Mouse (Mus musculus): ENCODE measurements at regions not wholly inside any gene's neighbourhood (a gene's known extent, or its start where the extent isn't known, plus 50 kb on each side); places are given as distances from the start of the nearest gene placed in this dataset.

GRCm38 (mm10) chr7:70205900-70206299, 160.6 kb downstream of the Nr2f2 start:
- H3K27me3 ChIP-seq (replicated peaks; ENCODE audit: control insufficient read depth, insufficient read depth, low read length) = no peaks in the 10 kb centered on the region
- no peaks in the 10 kb centered on the region for H3K9me3 ChIP-seq (ENCODE audit: control insufficient read depth)
- H3K4me2 ChIP-seq (replicated peaks; ENCODE audit: low read depth) = no peak overlapping the region
- no peak for TF ChIP-seq CTCF (IDR thresholded peaks at IDR 0.05; ENCODE audit: low read depth)
- WGBS = 61% methylated on average over 1 of the region's 1 CpGs
- no peak overlapping the region for H3K4me3 ChIP-seq (ENCODE audit: low read depth, low read length)
- no peak for ATAC-seq
- H3K27ac ChIP-seq (ENCODE audit: low read depth, low read length) = no peak overlapping the region
- no peak overlapping the region for H3K9ac ChIP-seq (ENCODE audit: low read depth, low read length)
- H3K4me1 ChIP-seq (replicated peaks; ENCODE audit: control insufficient read depth, insufficient read depth, low read length) = no peaks in the 10 kb centered on the region
- no peaks in the 10 kb centered on the region for H3K36me3 ChIP-seq (ENCODE audit: control insufficient read depth, insufficient read depth)

GRCm38 (mm10) chr7:70200188-70200587, 166.3 kb downstream of the Nr2f2 start:
- Histone ChIP-seq H3K4me2 (replicated peaks; ENCODE audit: low read depth) (no peak overlapping the region), H3K9ac (ENCODE audit: low read depth, low read length) (no peak overlapping the region), H3K4me3 (ENCODE audit: low read depth, low read length) (no peak overlapping the region), H3K27ac (ENCODE audit: low read depth, low read length) (no peak overlapping the region), H3K36me3 (ENCODE audit: control insufficient read depth, insufficient read depth) (no peaks in the 10 kb centered on the region), H3K27me3 (replicated peaks; ENCODE audit: control insufficient read depth, insufficient read depth, low read length) (no peaks in the 10 kb centered on the region), H3K4me1 (replicated peaks; ENCODE audit: control insufficient read depth, insufficient read depth, low read length) (no peaks in the 10 kb centered on the region), H3K9me3 (ENCODE audit: control insufficient read depth) (no peaks in the 10 kb centered on the region)
- no peak for ATAC-seq
- WGBS = 89% methylated on average over 4 of the region's 4 CpGs
- TF ChIP-seq CTCF (IDR thresholded peaks at IDR 0.05; ENCODE audit: low read depth) = no peak

GRCm38 (mm10) chr7:70178956-70179355, 187.6 kb downstream of the Nr2f2 start:
- no peak overlapping the region for H3K4me3 ChIP-seq (ENCODE audit: low read depth, low read length)
- no peaks in the 10 kb centered on the region for H3K36me3 ChIP-seq (ENCODE audit: control insufficient read depth, insufficient read depth)
- TF ChIP-seq CTCF (IDR thresholded peaks at IDR 0.05; ENCODE audit: low read depth) = no peak
- no peaks in the 10 kb centered on the region for H3K9me3 ChIP-seq (ENCODE audit: control insufficient read depth)
- 85% methylated on average over 2 of the region's 2 CpGs for WGBS
- H3K9ac ChIP-seq (ENCODE audit: low read depth, low read length) = no peak overlapping the region
- no peak for ATAC-seq
- H3K4me1 ChIP-seq (replicated peaks; ENCODE audit: control insufficient read depth, insufficient read depth, low read length) = no peaks in the 10 kb centered on the region
- no peaks in the 10 kb centered on the region for H3K27me3 ChIP-seq (replicated peaks; ENCODE audit: control insufficient read depth, insufficient read depth, low read length)
- no peak overlapping the region for H3K27ac ChIP-seq (ENCODE audit: low read depth, low read length)
- H3K4me2 ChIP-seq (replicated peaks; ENCODE audit: low read depth) = no peak overlapping the region

GRCm38 (mm10) chr7:70178006-70178405, 188.5 kb downstream of the Nr2f2 start:
- Histone ChIP-seq H3K9me3 (ENCODE audit: control insufficient read depth) (no peaks in the 10 kb centered on the region), H3K9ac (ENCODE audit: low read depth, low read length) (no peak overlapping the region), H3K4me3 (ENCODE audit: low read depth, low read length) (no peak overlapping the region), H3K27ac (ENCODE audit: low read depth, low read length) (no peak overlapping the region), H3K27me3 (replicated peaks; ENCODE audit: control insufficient read depth, insufficient read depth, low read length) (no peaks in the 10 kb centered on the region), H3K36me3 (ENCODE audit: control insufficient read depth, insufficient read depth) (no peaks in the 10 kb centered on the region), H3K4me2 (replicated peaks; ENCODE audit: low read depth) (no peak overlapping the region), H3K4me1 (replicated peaks; ENCODE audit: control insufficient read depth, insufficient read depth, low read length) (no peaks in the 10 kb centered on the region)
- WGBS = 78% methylated on average over 2 of the region's 2 CpGs
- no peak for TF ChIP-seq CTCF (IDR thresholded peaks at IDR 0.05; ENCODE audit: low read depth)
- ATAC-seq = no peak

GRCm38 (mm10) chr7:70176686-70177259, 189.8 kb downstream of the Nr2f2 start:
- Histone ChIP-seq H3K27ac (ENCODE audit: low read depth, low read length) (no peak overlapping the region), H3K4me3 (ENCODE audit: low read depth, low read length) (no peak overlapping the region), H3K9me3 (ENCODE audit: control insufficient read depth) (no peaks in the 10 kb centered on the region), H3K4me2 (replicated peaks; ENCODE audit: low read depth) (no peak overlapping the region), H3K4me1 (replicated peaks; ENCODE audit: control insufficient read depth, insufficient read depth, low read length) (no peaks in the 10 kb centered on the region), H3K27me3 (replicated peaks; ENCODE audit: control insufficient read depth, insufficient read depth, low read length) (no peaks in the 10 kb centered on the region), H3K36me3 (ENCODE audit: control insufficient read depth, insufficient read depth) (no peaks in the 10 kb centered on the region), H3K9ac (ENCODE audit: low read depth, low read length) (no peak overlapping the region)
- WGBS = 76% methylated on average over 16 of the region's 16 CpGs
- no peak for ATAC-seq
- TF ChIP-seq CTCF (IDR thresholded peaks at IDR 0.05; ENCODE audit: low read depth) = no peak

- Histone ChIP-seq H3K27ac (ENCODE audit: low read depth, low read length) (no peak overlapping the region), H3K36me3 (ENCODE audit: control insufficient read depth, insufficient read depth) (no peaks in the 10 kb centered on the region), H3K4me1 (replicated peaks; ENCODE audit: control insufficient read depth, insufficient read depth, low read length) (no peaks in the 10 kb centered on the region), H3K27me3 (replicated peaks; ENCODE audit: control insufficient read depth, insufficient read depth, low read length) (no peaks in the 10 kb centered on the region), H3K4me3 (ENCODE audit: low read depth, low read length) (no peak overlapping the region), H3K9me3 (ENCODE audit: control insufficient read depth) (no peaks in the 10 kb centered on the region), H3K9ac (ENCODE audit: low read depth, low read length) (no peak overlapping the region), H3K4me2 (replicated peaks; ENCODE audit: low read depth) (no peak overlapping the region)
- ATAC-seq = no peak
- 87% methylated on average over 7 of the region's 7 CpGs for WGBS
- no peak for TF ChIP-seq CTCF (IDR thresholded peaks at IDR 0.05; ENCODE audit: low read depth)
These were observed 190.4 kb downstream of the Nr2f2 start for GRCm38 (mm10) chr7:70176086-70176485.

GRCm38 (mm10) chr7:70172431-70172830, 194.1 kb downstream of the Nr2f2 start:
- H3K4me3 ChIP-seq (ENCODE audit: low read depth, low read length) = no peak overlapping the region
- no peaks in the 10 kb centered on the region for H3K9me3 ChIP-seq (ENCODE audit: control insufficient read depth)
- no peak for TF ChIP-seq CTCF (IDR thresholded peaks at IDR 0.05; ENCODE audit: low read depth)
- ATAC-seq = no peak
- WGBS = 37% methylated on average over 7 of the region's 7 CpGs
- H3K4me1 ChIP-seq (replicated peaks; ENCODE audit: control insufficient read depth, insufficient read depth, low read length) = no peaks in the 10 kb centered on the region
- H3K9ac ChIP-seq (ENCODE audit: low read depth, low read length) = no peak overlapping the region
- no peaks in the 10 kb centered on the region for H3K27me3 ChIP-seq (replicated peaks; ENCODE audit: control insufficient read depth, insufficient read depth, low read length)
- H3K36me3 ChIP-seq (ENCODE audit: control insufficient read depth, insufficient read depth) = no peaks in the 10 kb centered on the region
- no peak overlapping the region for H3K4me2 ChIP-seq (replicated peaks; ENCODE audit: low read depth)
- H3K27ac ChIP-seq (ENCODE audit: low read depth, low read length) = no peak overlapping the region

All from intestine, postnatal 0 days (tissue).